Mouse (Mus musculus) brain, embryonic 14.5 days (tissue): ENCODE measurements around the gene Pgam1.

Experiments used
- CTCF ChIP-seq: fragments of 200-500 bp; IDR thresholded peaks from 2 replicates; pipeline ENCODE4 v1.5.1; 2012; ENCODE audit warnings: inconsistent platforms, mild to moderate bottlenecking, moderate library complexity, borderline replicate concordance; ENCODE audit not compliant: insufficient read depth, insufficient read length; ENCODE audit errors: extremely low read depth
- POLR2A ChIP-seq: fragments of 200-500 bp; IDR thresholded peaks from 2 replicates; pipeline ENCODE4 v1.6.1; 2012; ENCODE audit warnings: mild to moderate bottlenecking, inconsistent platforms, borderline replicate concordance; ENCODE audit not compliant: poor library complexity, insufficient read depth, insufficient read length, severe bottlenecking; ENCODE audit errors: extremely low read depth

DNA sequence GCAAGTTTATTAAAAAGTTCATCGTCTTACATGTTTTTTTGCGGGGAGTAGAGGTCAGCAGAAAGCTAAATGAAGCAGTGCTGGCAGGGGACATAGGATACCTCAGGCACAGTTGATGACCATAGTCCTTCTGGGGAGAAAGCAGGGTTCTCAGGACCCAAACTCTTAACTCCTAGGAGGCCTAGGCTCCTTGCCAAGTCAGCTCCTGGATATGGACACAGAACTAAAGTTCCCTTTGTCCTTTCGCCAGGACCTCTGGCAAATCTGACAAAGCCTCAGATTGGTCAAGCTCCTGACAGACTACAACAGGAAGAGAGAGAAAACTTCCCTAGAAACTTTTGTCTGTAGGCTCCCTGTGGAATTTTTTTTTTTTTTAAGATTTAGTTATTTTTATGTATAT is 3.0 kb upstream of the Pgam1 start:
- TF ChIP-seq CTCF (no peak), POLR2A (no peak)
